Mouse (Mus musculus) 3134 (cell line): ENCODE data around the gene Trmt2a.
"Not testable (repeated sequence)": the region's sequence is repeated elsewhere in the genome, so short reads cannot be mapped to it uniquely, and the experiment has no call there.

Experiments
- DNase-seq: peaks from one replicate; pipeline ENCODE4 v3.0.0-alpha.2; 2011; ENCODE audit warnings: low spot score; ENCODE audit not compliant: insufficient read length; ENCODE audit errors: extremely low read depth

The Trmt2a gene

GRCm38 (mm10) chr16:18275166-18275565 lies 26.7 kb downstream of the Trmt2a start:
- DNase-seq, result no peak

DNA sequence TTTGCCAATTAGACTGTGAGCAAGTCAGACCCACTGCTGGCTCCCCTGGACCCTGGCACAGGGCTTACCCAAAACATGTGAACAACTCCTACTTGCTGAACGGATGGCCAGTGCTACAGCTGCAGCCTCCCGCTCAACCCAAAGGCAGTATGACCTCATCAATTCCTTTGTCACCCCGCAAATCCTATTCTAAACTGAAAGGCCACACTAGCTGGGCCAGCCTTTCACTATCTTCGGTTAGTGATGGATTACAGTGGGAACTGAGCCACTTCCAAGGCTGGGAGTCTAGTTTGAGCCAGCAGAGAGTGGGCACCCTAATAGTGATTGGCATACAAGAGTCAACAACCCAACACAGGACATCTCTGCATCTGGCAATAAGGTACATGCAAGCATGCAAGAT lies 39.7 kb downstream of the Trmt2a start:
- DNase-seq, result peak; percentile 25

DNA sequence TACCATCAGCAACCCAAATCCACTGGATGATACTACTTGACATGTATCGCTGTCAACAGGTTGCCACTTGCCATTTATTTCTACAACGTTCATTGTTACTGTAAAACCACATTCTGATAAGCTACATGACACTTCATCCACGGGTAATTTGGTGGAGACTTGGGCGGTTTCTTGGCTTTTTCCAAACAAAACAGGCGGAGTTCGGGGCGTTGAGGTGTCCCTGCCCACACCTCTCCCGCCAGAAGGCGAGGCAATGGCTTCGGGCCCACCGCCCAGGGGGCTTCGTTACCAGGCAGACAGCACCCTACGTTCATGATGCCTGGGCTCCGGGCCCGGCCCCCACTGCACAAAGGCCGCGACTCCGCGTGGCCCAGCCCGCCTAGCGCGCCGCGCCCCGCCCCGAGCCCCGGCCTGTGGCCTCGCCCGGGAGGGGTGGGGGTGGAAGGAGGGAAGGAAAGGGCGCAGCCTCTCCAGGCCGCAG lies 40.1 kb downstream of the Trmt2a start:
- no peak for DNase-seq

DNA sequence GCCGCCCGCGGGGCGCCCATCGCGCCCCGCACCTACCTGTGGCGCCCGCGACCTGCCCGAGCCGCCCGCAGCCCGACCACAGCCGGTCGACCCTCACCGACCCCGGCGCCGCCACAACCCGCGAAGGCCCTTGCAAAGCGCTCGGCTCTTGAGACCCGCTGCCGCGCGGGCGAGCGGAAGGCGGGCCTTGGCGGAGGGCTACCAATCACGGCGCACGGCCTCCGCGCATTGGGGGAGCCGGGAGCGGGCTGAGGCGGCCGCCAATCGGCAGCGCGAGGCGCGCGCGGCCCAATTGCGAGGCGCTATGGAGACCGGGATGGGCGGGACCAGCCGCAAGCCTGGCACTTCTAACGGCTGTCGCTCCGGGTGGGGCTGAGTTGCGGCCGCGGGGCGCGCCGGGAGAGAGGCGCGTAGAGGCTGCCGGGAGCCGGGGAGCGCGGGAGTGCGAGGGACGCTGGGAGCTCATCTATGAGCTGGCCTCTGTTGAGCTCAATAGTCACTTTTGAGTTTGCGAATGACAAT lies 40.6 kb downstream of the Trmt2a start, which contains the start of gene Dgcr8:
Gene Dgcr8, minus strand, starts transcription at position 180 of the 522 bp plus-strand sequence.
- DNase-seq, result peak; percentile 100

- not testable (repeated sequence) for DNase-seq
Observed at GRCm38 (mm10) chr16:18289614-18290013, 41.1 kb downstream of the Trmt2a start.
